ENCODE assay signal across 8 mouse cellular contexts in genomic region chr3:87987633-87988032, GRCm38 (mm10). TPM values are rescaled to one million over a fixed set of nuclear protein-coding genes. Genes with fewer than 3 reads are reported as not detected.
DNase-seq lines count a peak whose midpoint lies in the region; ATAC-seq lines count a peak whose summit lies in the region.

No protein-coding gene starts in this region.

- no peaks in the 10 kb centered on the region for H3K36me3 ChIP-seq in hindbrain, embryonic 15.5 days
- H3K36me3 ChIP-seq in lung, embryonic 16.5 days (ENCODE audit: control insufficient read depth, insufficient read depth, low read length), result no peaks in the 10 kb centered on the region
- no peaks in the 10 kb centered on the region for H3K36me3 ChIP-seq in stomach, embryonic 14.5 days (ENCODE audit: control insufficient read depth, insufficient read depth, low read length)

- 0 out of 2 replicates have a peak, but pooled peaks cover 5% of the 10 kb centered on the region for H3K27me3 ChIP-seq in hindbrain, embryonic 15.5 days
- H3K27me3 ChIP-seq in lung, embryonic 16.5 days (ENCODE audit: control insufficient read depth, insufficient read depth, low read depth, low read length), result peaks cover 14% of the 10 kb centered on the region
- peaks cover 9% of the 10 kb centered on the region; the same call in 1 of the 2 replicates for H3K27me3 ChIP-seq in stomach, embryonic 14.5 days (ENCODE audit: control insufficient read depth, insufficient read depth, low read length)

- peak overlapping the region; percentile 28; the same call in 1 of the 2 replicates for H3K9ac ChIP-seq in hindbrain, embryonic 15.5 days
- H3K9ac ChIP-seq in lung, embryonic 16.5 days (ENCODE audit: low read length), result peak overlapping the region; percentile 53
- H3K9ac ChIP-seq in stomach, embryonic 14.5 days (replicated peaks; ENCODE audit: low read depth, low read length), result no peak overlapping the region; the same call in 1 of the 2 replicates

- H3K4me2 ChIP-seq in hindbrain, embryonic 15.5 days, result peak overlapping the region; percentile 73
- peak overlapping the region; percentile 60 for H3K4me2 ChIP-seq in lung, embryonic 16.5 days (ENCODE audit: low read depth, low read length)
- peak overlapping the region; percentile 69 for H3K4me2 ChIP-seq in stomach, embryonic 14.5 days (replicated peaks; ENCODE audit: low read depth, low read length)

- H3K4me1 ChIP-seq in hindbrain, embryonic 15.5 days (replicated peaks), result peaks cover 54% of the 10 kb centered on the region
- H3K4me1 ChIP-seq in lung, embryonic 16.5 days (replicated peaks; ENCODE audit: control insufficient read depth, insufficient read depth, low read length), result peaks cover 51% of the 10 kb centered on the region
- H3K4me1 ChIP-seq in stomach, embryonic 14.5 days (ENCODE audit: control insufficient read depth, insufficient read depth, low read length), result peaks cover 43% of the 10 kb centered on the region

- ATAC-seq in hindbrain, embryonic 15.5 days (ENCODE audit: low FRiP score, low read depth), result peak; percentile 72
- ATAC-seq in lung, embryonic 16.5 days (ENCODE audit: low read depth), result peak; percentile 58
- ATAC-seq in stomach, embryonic 14.5 days (ENCODE audit: insufficient number of reproducible peaks, insufficient read depth, low FRiP score, low read depth), result peak; percentile 43; the same call in 1 of the 2 replicates

- H3K9me3 ChIP-seq in hindbrain, embryonic 15.5 days, result no peaks in the 10 kb centered on the region
- no peaks in the 10 kb centered on the region for H3K9me3 ChIP-seq in lung, embryonic 16.5 days (ENCODE audit: control insufficient read depth, low read length)
- no peaks in the 10 kb centered on the region for H3K9me3 ChIP-seq in stomach, embryonic 14.5 days (ENCODE audit: control insufficient read depth, low read depth, low read length)

- H3K4me3 ChIP-seq in hindbrain, embryonic 15.5 days, result peak overlapping the region; percentile 38
- H3K4me3 ChIP-seq in lung, embryonic 16.5 days (ENCODE audit: low read length), result peak overlapping the region; percentile 38
- peak overlapping the region; percentile 27 for H3K4me3 ChIP-seq in stomach, embryonic 14.5 days (ENCODE audit: low read depth, low read length)

- under 1% methylated on average over 15 of the region's 15 CpGs for WGBS in hindbrain, embryonic 15.5 days
- under 1% methylated on average over 15 of the region's 15 CpGs for WGBS in lung, embryonic 16.5 days
- 1% methylated on average over 15 of the region's 15 CpGs for WGBS in stomach, embryonic 14.5 days

- DNase-seq in right cerebral cortex, postnatal 10 days (ENCODE audit: low spot score in 2 of 2), result peak; percentile 70 to 78
- no peak for DNase-seq in right cerebral cortex, postnatal 36 days (ENCODE audit: low spot score in 2 of 2)
- peak; percentile 89 for DNase-seq in embryo, embryonic 11 days
- DNase-seq in cerebellum, adult 11 months, result no peak
- no peak for DNase-seq in right cerebral cortex, adult 2 months (ENCODE audit: low spot score in 2 of 2)

- H3K27ac ChIP-seq in hindbrain, embryonic 15.5 days (replicated peaks), result peak overlapping the region; percentile 68
- H3K27ac ChIP-seq in lung, embryonic 16.5 days (ENCODE audit: low read length), result no peak overlapping the region
- H3K27ac ChIP-seq in stomach, embryonic 14.5 days (ENCODE audit: low read length), result no peak overlapping the region

RNA-seq across cellular contexts. Expression of gene Bcan, which starts 12.4 kb away (rescaled TPM):
- polyA plus RNA-seq in hindbrain, embryonic 15.5 days (2015; fragmentation: Nextera tagmentation; extraction: Ambion mirVana), result 107 and 112 TPM in 2 replicates
- 0.44 and 0.54 TPM in 2 replicates for polyA plus RNA-seq in lung, embryonic 16.5 days (2015; fragmentation: Nextera tagmentation; extraction: Ambion mirVana)
- polyA plus RNA-seq in stomach, embryonic 14.5 days (2014; fragmentation: Nextera tagmentation; extraction: Ambion mirVana), result 0.10 and 0.27 TPM in 2 replicates

RNA-seq across cellular contexts. Expression of gene Nes, which starts 16.8 kb away (rescaled TPM):
- 31.8 and 42.1 TPM in 2 replicates for polyA plus RNA-seq in hindbrain, embryonic 15.5 days (2015; fragmentation: Nextera tagmentation; extraction: Ambion mirVana)
- polyA plus RNA-seq in lung, embryonic 16.5 days (2015; fragmentation: Nextera tagmentation; extraction: Ambion mirVana), result 15.5 and 15.6 TPM in 2 replicates
- polyA plus RNA-seq in stomach, embryonic 14.5 days (2014; fragmentation: Nextera tagmentation; extraction: Ambion mirVana), result 10.5 and 10.6 TPM in 2 replicates

RNA-seq across cellular contexts. Expression of gene Crabp2, which starts 39.2 kb away (rescaled TPM):
- 50.7 and 74.7 TPM in 2 replicates for polyA plus RNA-seq in hindbrain, embryonic 15.5 days (2015; fragmentation: Nextera tagmentation; extraction: Ambion mirVana)
- 4.7 and 4.9 TPM in 2 replicates for polyA plus RNA-seq in lung, embryonic 16.5 days (2015; fragmentation: Nextera tagmentation; extraction: Ambion mirVana)
- polyA plus RNA-seq in stomach, embryonic 14.5 days (2014; fragmentation: Nextera tagmentation; extraction: Ambion mirVana), result 30.7 and 44.1 TPM in 2 replicates

RNA-seq across cellular contexts. Expression of gene Hapln2, which starts 39.8 kb away (rescaled TPM):
- polyA plus RNA-seq in hindbrain, embryonic 15.5 days (2015; fragmentation: Nextera tagmentation; extraction: Ambion mirVana), result 0.87 and 0.95 TPM in 2 replicates
- 0.10 and 0.28 TPM in 2 replicates for polyA plus RNA-seq in lung, embryonic 16.5 days (2015; fragmentation: Nextera tagmentation; extraction: Ambion mirVana)
- 0.26 TPM in 1 of 2 replicates, not detected in the other for polyA plus RNA-seq in stomach, embryonic 14.5 days (2014; fragmentation: Nextera tagmentation; extraction: Ambion mirVana)

RNA-seq across cellular contexts. Expression of gene Gpatch4, which starts 55.3 kb away (rescaled TPM):
- 36.0 and 36.5 TPM in 2 replicates for polyA plus RNA-seq in hindbrain, embryonic 15.5 days (2015; fragmentation: Nextera tagmentation; extraction: Ambion mirVana)
- polyA plus RNA-seq in lung, embryonic 16.5 days (2015; fragmentation: Nextera tagmentation; extraction: Ambion mirVana), result 22.4 and 25.6 TPM in 2 replicates
- 33.7 and 36.0 TPM in 2 replicates for polyA plus RNA-seq in stomach, embryonic 14.5 days (2014; fragmentation: Nextera tagmentation; extraction: Ambion mirVana)

Comparison
In these comparisons a context has a peak if more than half of its experiments do, and no peak if none do; other contexts are left out.
1. DNase-seq: peak in right cerebral cortex, postnatal 10 days (2 of 2) and embryo, embryonic 11 days (single experiment); none in right cerebral cortex, postnatal 36 days (0 of 2), cerebellum, adult 11 months (single experiment) and right cerebral cortex, adult 2 months (0 of 2).
2. RNA of gene Bcan, which starts 12.4 kb away (polyA plus RNA-seq): 107 to 112 TPM in hindbrain, embryonic 15.5 days; 0.44 to 0.54 TPM in lung, embryonic 16.5 days and 0.10 to 0.27 TPM in stomach, embryonic 14.5 days; every median in the first group is over 10 times any median in the second.
3. Peak in every context shown above with its lines, with median percentiles within 50 percentile points of each other: ATAC-seq, H3K4me2 ChIP-seq and H3K4me3 ChIP-seq.